Mouse (Mus musculus) stomach, embryonic 16.5 days (tissue): Measurements from ENCODE around the gene Aldh1l1. TPM values are rescaled to one million over a fixed set of nuclear protein-coding genes. Genes with fewer than 3 reads are reported as not detected.

ENCODE experiments used
- ATAC-seq: fragments of 200-750 bp; cut with Nextera tagmentation; 2 replicates; pipeline ENCODE4 v1.8.0; 2017; ENCODE audit warnings: moderate number of reproducible peaks, moderate TSS enrichment; ENCODE audit not compliant: insufficient read depth, low FRiP score
- H3K27ac ChIP-seq: fragments of 300-500 bp; sonication (generic); 2 replicates; pipeline ENCODE4 v1.5.1; 2014; ENCODE audit warnings: low read length
- H3K27me3 ChIP-seq: fragments of 300-500 bp; sonication (generic); 2 replicates; pipeline ENCODE4 v1.6.1; 2014; ENCODE audit warnings: low read length, control low read depth, mixed read lengths; ENCODE audit not compliant: control insufficient read depth, insufficient read depth
- H3K36me3 ChIP-seq: fragments of 300-500 bp; sonication (generic); 2 replicates; pipeline ENCODE4 v1.6.1; 2014; ENCODE audit warnings: low read length; ENCODE audit not compliant: control insufficient read depth, insufficient read depth
- H3K4me1 ChIP-seq: fragments of 300-500 bp; sonication (generic); 2 replicates; pipeline ENCODE4 v1.6.1; 2014; ENCODE audit warnings: low read length, control low read depth, mixed read lengths; ENCODE audit not compliant: control insufficient read depth, insufficient read depth
- H3K4me2 ChIP-seq: fragments of 300-500 bp; sonication (generic); 2 replicates; pipeline ENCODE4 v1.6.1; 2014; ENCODE audit warnings: low read depth, low read length, mixed read lengths
- H3K4me3 ChIP-seq: fragments of 300-500 bp; sonication (generic); replicated peaks from 2 replicates; pipeline ENCODE4 v1.5.1; 2014; ENCODE audit warnings: mild to moderate bottlenecking, low read length
- H3K9ac ChIP-seq: fragments of 300-500 bp; sonication (generic); 2 replicates; pipeline ENCODE4 v1.6.1; 2014; ENCODE audit warnings: low read length
- H3K9me3 ChIP-seq: fragments of 300-500 bp; sonication (generic); replicated peaks from 2 replicates; pipeline ENCODE4 v1.6.1; 2016; ENCODE audit warnings: low read length, control low read depth; ENCODE audit not compliant: control insufficient read depth
- WGBS: fragments of 180-500 bp; shearing (Covaris S2); extraction: QIAGEN DNeasy Blood & Tissue Kit; methylation state at CpG from one replicate; pipeline ENCODE4 v1.1.7; 2014; 5-methylcytosine and 5-hydroxymethylcytosine counted together
- polyA plus RNA-seq: library from polyadenylated mRNA; unstranded; fragments of >200 nt; fragmentation: Nextera tagmentation; extraction: Ambion mirVana; gene quantifications from 2 replicates; pipeline ENCODE4 v1.2.1, GENCODE M21; 2015

The Aldh1l1 gene
- polyA plus RNA-seq, 1 experiment from 2014 or later, result 13.1 TPM

- no peak for ATAC-seq
- Histone ChIP-seq H3K36me3 (no peaks in the 10 kb centered on the region), H3K27me3 (no peaks in the 10 kb centered on the region; the same call in 1 of the 2 replicates), H3K9me3 (no peaks in the 10 kb centered on the region), H3K9ac (no peak overlapping the region), H3K27ac (no peak overlapping the region), H3K4me2 (no peak overlapping the region), H3K4me1 (no peaks in the 10 kb centered on the region), H3K4me3 (no peak overlapping the region)
- WGBS, result 91% methylated on average over 5 of the region's 7 CpGs
Measured at GRCm38 (mm10) chr6:90532575-90533190, 46.5 kb downstream of the Aldh1l1 start.

DNA sequence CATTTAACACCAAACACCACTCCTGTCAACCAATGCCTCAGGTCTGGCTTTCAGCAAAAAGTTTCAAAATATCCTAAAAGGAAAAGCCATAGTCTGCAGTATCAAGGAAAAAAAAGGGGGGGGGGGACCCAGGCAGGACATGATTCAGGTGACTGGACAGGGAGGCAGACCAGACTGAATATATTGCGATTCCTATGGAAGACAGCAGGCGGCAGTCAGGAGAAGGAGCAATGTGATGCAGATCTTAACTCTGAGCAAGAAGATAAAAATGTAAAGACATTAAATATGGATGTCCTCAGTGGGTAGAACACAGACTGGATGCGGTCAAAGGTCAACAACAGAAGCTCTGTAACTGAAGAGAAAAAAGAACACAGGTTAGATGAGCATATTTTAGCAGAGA, 47.3 kb downstream of the Aldh1l1 start:
- H3K36me3 ChIP-seq, result no peaks in the 10 kb centered on the region
- no peak for ATAC-seq
- 80% methylated on average over 3 of the region's 3 CpGs for WGBS

GRCm38 (mm10) chr6:90534701-90535475, 48.7 kb downstream of the Aldh1l1 start:
- H3K27ac ChIP-seq, result no peak overlapping the region
- no peak overlapping the region for H3K4me3 ChIP-seq
- H3K36me3 ChIP-seq, result no peaks in the 10 kb centered on the region
- no peak for ATAC-seq
- no peaks in the 10 kb centered on the region for H3K9me3 ChIP-seq
- no peak overlapping the region for H3K9ac ChIP-seq
- 64% methylated on average over 8 of the region's 8 CpGs for WGBS
- no peaks in the 10 kb centered on the region for H3K4me1 ChIP-seq
- no peaks in the 10 kb centered on the region; the same call in 1 of the 2 replicates for H3K27me3 ChIP-seq
- H3K4me2 ChIP-seq, result no peak overlapping the region

More for the DNA sequence above, 47.3 kb downstream of the Aldh1l1 start:
- no peaks in the 10 kb centered on the region for H3K9me3 ChIP-seq
- H3K27me3 ChIP-seq, result no peaks in the 10 kb centered on the region; the same call in 1 of the 2 replicates
- H3K4me3 ChIP-seq, result no peak overlapping the region
- no peak overlapping the region for H3K27ac ChIP-seq
- no peak overlapping the region for H3K4me2 ChIP-seq
- no peak overlapping the region for H3K9ac ChIP-seq
- H3K4me1 ChIP-seq, result no peaks in the 10 kb centered on the region

- Histone ChIP-seq H3K4me2 (no peak overlapping the region), H3K27me3 (no peaks in the 10 kb centered on the region; the same call in 1 of the 2 replicates)
- ATAC-seq, result no peak
Measured at GRCm38 (mm10) chr6:90536824-90537223, 50.6 kb downstream of the Aldh1l1 start.

DNA sequence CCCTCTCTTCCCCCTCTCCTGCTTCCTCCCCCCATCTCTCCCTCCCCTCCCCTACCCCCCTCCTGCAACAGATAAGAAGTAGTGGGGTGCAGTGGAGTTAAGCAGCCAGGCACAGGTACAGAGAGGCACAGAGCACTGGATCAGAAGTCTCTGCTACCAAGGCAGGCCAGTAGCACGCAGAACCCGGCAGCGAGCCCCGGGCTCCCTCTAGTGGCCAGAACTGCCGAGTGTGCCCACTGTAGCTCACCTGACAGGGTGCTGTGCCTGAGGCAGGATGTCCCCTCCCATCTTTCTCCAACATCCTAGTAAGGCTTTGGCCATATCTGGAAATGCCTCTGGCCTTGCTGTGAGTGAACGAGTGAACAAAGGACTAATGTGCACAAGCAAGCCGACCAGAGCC, 51.7 kb downstream of the Aldh1l1 start:
- Histone ChIP-seq H3K9me3 (no peaks in the 10 kb centered on the region), H3K27ac (no peak overlapping the region), H3K4me2 (no peak overlapping the region), H3K27me3 (no peaks in the 10 kb centered on the region; the same call in 1 of the 2 replicates), H3K4me3 (no peak overlapping the region), H3K36me3 (no peaks in the 10 kb centered on the region), H3K9ac (no peak overlapping the region), H3K4me1 (no peaks in the 10 kb centered on the region)
- WGBS, result 7% methylated on average over 7 of the region's 7 CpGs
- peak; percentile 79; the same call in 1 of the 2 replicates for ATAC-seq

More at GRCm38 (mm10) chr6:90536824-90537223, 50.6 kb downstream of the Aldh1l1 start:
- WGBS, result 57% methylated on average over 3 of the region's 3 CpGs
- no peak overlapping the region for H3K27ac ChIP-seq
- H3K36me3 ChIP-seq, result no peaks in the 10 kb centered on the region
- H3K9me3 ChIP-seq, result no peaks in the 10 kb centered on the region
- no peaks in the 10 kb centered on the region for H3K4me1 ChIP-seq
- H3K9ac ChIP-seq, result no peak overlapping the region
- H3K4me3 ChIP-seq, result no peak overlapping the region

DNA sequence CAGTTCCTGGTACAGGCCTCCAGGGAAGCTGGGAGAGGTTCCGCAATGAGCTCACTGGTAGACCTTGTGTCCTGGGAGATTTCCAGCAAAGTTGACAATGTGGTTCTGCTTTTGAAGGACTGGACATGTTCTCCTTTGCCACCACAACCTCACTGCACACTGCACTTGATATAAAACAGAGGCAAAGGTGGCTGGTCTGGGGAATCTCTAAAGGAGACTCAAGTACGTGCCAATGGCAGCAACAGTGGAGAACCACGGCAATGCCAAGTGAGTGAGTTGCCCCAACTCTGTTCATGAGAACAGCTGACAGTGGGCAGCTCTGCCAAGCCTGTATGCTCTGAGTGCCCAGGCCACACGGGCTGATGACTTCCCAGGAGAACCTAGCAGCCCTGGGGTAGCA, 53.0 kb downstream of the Aldh1l1 start:
- H3K4me3 ChIP-seq, result no peak overlapping the region
- H3K9me3 ChIP-seq, result no peaks in the 10 kb centered on the region
- no peaks in the 10 kb centered on the region for H3K36me3 ChIP-seq
- no peaks in the 10 kb centered on the region for H3K4me1 ChIP-seq
- WGBS, result 82% methylated on average over 4 of the region's 4 CpGs
- H3K27ac ChIP-seq, result no peak overlapping the region
- H3K27me3 ChIP-seq, result peaks cover 3% of the 10 kb centered on the region; the same call in 1 of the 2 replicates
- H3K9ac ChIP-seq, result no peak overlapping the region
- H3K4me2 ChIP-seq, result no peak overlapping the region
- ATAC-seq, result no peak

DNA sequence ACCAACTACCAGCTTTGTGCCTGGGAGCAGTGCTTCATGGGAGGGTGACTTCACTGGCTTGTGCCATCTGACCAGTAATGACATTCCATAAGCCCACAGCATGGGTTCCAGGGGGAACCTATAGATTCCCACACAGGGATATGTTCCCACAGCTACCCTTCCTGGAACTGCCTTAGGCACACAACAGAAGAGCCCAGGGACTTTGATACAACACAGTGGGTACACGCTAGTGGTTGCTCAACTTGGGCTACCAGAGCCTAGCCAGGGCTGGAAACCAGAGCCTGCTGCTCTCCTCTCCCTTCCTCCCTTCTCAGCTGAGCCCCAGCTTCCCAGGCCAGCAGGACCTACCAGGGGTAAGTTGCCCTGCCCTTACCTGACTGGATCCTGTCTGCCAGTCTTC, 54.3 kb downstream of the Aldh1l1 start:
- 96% methylated on average over 1 of the region's 1 CpGs for WGBS
- Histone ChIP-seq H3K4me2 (no peak overlapping the region), H3K36me3 (no peaks in the 10 kb centered on the region)

GRCm38 (mm10) chr6:90541367-90541772, 55.1 kb downstream of the Aldh1l1 start:
- Histone ChIP-seq H3K9me3 (no peaks in the 10 kb centered on the region), H3K4me3 (no peak overlapping the region), H3K27ac (no peak overlapping the region), H3K4me2 (no peak overlapping the region), H3K4me1 (no peaks in the 10 kb centered on the region), H3K9ac (no peak overlapping the region), H3K27me3 (0 out of 2 replicates have a peak, but pooled peaks cover 3% of the 10 kb centered on the region), H3K36me3 (no peaks in the 10 kb centered on the region)
- 66% methylated on average over 5 of the region's 5 CpGs for WGBS
- no peak for ATAC-seq

More for the DNA sequence above, 54.3 kb downstream of the Aldh1l1 start:
- no peak overlapping the region for H3K4me3 ChIP-seq
- H3K9me3 ChIP-seq, result no peaks in the 10 kb centered on the region
- no peak overlapping the region for H3K27ac ChIP-seq
- ATAC-seq, result no peak
- H3K27me3 ChIP-seq, result 0 out of 2 replicates have a peak, but pooled peaks cover 3% of the 10 kb centered on the region
- H3K9ac ChIP-seq, result no peak overlapping the region
- no peaks in the 10 kb centered on the region for H3K4me1 ChIP-seq

- Histone ChIP-seq H3K4me3 (no peak overlapping the region), H3K4me2 (no peak overlapping the region), H3K9me3 (no peaks in the 10 kb centered on the region), H3K36me3 (no peaks in the 10 kb centered on the region), H3K4me1 (no peaks in the 10 kb centered on the region), H3K27me3 (0 out of 2 replicates have a peak, but pooled peaks cover 3% of the 10 kb centered on the region), H3K27ac (no peak overlapping the region), H3K9ac (no peak overlapping the region)
- no peak for ATAC-seq
- WGBS, result 62% methylated on average over 2 of the region's 2 CpGs
Measured at GRCm38 (mm10) chr6:90544433-90544832, 58.2 kb downstream of the Aldh1l1 start.
